Mouse (Mus musculus): ENCODE measurements at regions not wholly inside any gene's neighbourhood (a gene's known extent, or its start where the extent isn't known, plus 50 kb on each side); places are given as distances from the start of the nearest gene placed in this dataset.

GRCm38 (mm10) chrX:131422811-131423210 lies 1673.3 kb downstream of the Diaph2 start:
- TF ChIP-seq CTCF (IDR thresholded peaks at IDR 0.05; ENCODE audit: borderline replicate concordance, extremely low read depth, insufficient read depth, insufficient read length): no peak
- no peak for TF ChIP-seq POLR2A (IDR thresholded peaks at IDR 0.05; ENCODE audit: borderline replicate concordance, extremely low read depth, insufficient read depth, insufficient read length, poor library complexity, severe bottlenecking)
